Mouse (Mus musculus) frontal cortex, adult (tissue): ENCODE measurements around the gene Alpk3.
A peak's percentile ranks its signal among the peaks of the same experiment; 100 is the strongest.
"Not testable (repeated sequence)": the region's sequence is repeated elsewhere in the genome, so short reads cannot be mapped to it uniquely, and the experiment has no call there.

Source experiments
- ATAC-seq: cut with Nextera tagmentation; 2 replicates; pipeline ENCODE4 v1.9.2; 2017; ENCODE audit warnings: mild to moderate bottlenecking, moderate library complexity, mixed read lengths; ENCODE audit not compliant: low TSS enrichment

Gene Alpk3

DNA sequence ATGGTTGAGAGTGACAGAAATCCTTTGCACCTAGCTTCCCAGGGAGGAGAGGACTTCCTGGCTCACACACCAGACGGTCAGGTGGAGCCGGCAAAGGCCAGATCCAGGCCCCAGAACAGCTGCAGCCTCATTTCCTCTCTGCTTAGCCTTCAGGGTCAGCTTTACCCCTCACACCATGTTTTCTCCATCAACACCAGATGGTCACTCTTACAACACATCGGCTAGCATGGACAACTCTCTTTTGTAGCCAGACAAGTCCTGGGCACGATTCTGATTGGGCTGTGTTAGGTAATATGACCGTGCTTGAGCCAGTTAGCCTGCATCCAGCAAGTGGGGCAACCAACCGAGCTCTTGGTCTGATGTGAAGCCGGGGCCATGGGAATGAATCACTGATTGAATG, 74.5 kb downstream of the Alpk3 start:
- no peak for ATAC-seq

DNA sequence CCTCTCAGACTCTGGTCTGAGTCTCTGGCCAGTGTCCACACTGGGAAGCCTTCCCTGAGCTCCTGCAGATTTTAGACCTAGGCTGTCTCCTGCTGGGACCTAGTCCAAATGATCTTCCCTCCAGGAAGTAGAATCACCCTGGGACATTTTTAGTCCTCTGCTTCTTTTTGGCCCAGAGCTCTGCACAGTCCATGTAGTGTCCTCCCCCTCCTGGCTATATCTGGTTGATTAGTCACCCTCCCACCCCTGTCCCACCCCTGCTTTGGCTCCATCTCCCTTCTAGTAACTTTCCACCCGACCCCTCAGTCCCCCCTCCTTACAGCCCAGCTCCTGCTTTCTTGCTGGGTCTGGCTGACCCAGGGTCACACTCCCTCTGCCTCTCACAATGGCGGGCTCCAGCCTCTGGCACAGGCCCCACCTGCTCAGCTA, 75.5 kb downstream of the Alpk3 start:
- 0 out of 2 replicates have a peak, but pooled peaks have one; percentile 26 for ATAC-seq

DNA sequence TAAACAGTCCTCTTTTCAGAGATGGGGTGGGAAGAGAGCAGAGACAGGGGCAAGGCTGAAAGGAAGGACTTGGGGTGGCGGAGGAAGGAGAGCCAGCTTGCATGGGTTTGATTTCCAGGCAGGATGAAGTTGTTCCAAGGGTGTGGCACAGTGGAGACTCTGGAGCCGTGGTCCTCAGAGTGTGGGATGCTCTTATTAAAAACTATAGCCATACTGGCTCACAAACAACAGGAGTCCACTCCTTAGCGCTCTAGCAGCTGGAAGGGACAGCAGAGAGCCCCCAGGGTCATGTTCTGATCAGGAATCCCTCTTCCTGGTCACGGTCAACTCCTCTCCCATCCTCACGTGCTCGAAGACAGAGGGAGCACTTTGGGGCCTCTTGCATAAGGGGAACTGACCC, 76.0 kb downstream of the Alpk3 start:
- ATAC-seq = no peak

DNA sequence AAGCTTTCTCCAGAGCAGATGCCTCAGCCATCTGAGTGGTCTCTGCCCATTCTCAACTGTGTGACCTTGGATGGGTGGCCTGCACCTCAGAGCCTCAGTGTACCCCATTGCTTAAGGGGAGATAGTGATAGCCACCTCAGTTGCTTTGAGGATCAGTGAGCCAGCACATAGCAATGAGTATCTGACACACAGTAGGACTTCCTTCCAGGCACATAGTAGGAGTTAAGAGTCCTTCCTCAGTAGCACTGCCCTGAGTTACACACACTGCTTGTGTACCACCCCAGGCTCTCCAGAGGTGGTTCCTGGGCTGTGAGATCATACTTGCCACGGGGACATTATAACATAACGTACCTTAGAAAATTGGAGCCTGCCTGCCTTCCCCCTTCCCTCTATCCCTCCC, 76.5 kb downstream of the Alpk3 start:
- ATAC-seq = no peak

DNA sequence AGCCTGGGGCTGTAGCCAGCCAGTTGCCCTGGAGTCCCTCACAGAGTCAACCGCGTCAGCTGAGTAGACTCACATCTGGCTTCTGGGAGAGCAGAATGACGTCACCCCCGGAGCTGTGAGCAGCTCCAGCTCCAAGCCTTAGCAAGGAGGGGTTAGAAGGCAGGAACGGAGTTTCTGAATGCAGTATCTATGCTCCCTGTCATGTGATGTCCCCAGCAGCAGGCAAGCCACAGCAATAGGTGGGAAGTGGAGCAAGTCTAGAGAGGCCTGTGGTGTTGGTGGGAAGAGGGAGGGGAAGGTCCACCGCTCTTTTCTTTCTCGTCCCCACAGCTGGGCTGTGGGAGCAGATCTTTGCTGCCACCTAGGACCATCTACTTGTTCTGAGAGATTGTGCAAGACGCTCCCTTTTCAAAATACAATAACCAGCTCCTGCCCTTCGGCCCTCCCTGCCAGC, 77.2 kb downstream of the Alpk3 start:
- peak; percentile 97 for ATAC-seq

DNA sequence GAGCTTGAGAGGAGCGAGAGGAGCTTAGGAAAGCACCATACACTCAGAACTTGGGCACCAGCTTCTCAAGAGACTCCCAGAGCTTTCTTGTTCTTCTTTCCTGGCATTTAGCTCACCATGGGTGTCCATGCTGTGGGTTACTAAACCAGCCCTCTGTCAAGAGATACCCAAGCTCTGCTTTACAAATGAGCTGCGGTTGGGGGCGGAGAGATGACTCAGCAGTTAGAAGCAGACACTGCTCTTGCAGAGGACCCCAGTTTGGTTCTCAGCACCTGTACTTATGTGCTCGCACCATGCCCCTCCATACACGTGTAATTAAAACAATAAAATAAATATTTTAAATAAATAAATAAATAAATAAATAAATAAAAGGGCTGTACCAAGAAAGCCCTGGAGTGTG, 79.9 kb downstream of the Alpk3 start:
- no peak for ATAC-seq

DNA sequence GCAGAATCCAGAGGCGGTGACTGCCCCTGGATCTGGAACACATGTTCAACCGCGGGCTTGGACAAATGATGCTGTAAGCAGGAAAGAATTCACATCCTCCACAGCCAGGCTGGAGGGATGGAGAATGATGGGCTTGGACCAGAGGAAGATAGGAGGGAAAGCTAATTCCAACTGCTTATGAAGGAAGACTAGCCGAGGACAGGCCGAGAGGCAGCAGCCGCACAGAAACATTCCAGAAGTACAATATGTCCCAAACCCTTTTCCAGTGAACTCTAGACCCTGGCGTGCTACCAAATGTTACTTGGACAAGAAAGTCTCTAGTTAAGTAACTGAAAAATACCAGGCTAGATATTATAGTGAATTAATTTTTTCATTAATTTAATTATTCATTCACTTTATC, 81.7 kb downstream of the Alpk3 start:
- no peak for ATAC-seq

DNA sequence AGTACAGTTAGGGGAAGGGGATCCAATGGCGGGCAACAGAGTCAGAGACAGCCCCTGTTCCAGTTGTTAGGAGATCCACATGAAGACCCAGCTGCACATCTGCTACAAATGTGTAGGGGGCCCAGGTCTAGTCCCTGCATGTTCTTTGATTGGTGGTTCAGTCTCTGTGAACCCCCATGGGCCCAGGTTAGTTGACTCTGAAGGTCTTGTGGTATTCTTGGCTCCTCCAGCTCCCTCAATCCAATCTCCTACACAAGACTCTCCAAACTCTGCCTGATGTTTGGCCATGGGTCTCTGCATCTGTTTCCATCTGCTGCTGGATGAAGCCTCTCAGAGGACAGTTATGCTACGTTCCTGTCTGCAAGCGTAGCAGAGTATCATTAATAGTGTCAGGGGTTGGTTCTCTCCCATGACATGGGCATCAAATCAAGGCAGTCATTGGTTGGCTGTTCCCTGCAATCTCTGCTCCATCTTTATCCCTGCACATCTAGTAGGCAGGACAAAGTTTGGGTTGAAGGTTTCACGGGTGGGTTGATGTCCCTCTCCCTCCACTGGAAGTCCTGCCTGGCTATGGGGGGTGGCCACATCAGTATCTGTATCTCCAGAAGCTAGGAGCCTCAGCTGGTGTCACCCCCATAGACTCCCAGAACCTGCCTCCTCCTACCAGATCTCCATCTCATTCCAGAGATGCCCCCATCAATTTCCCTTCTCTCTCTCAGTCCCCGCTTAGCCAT, 82.4 kb downstream of the Alpk3 start:
- ATAC-seq = no peak

DNA sequence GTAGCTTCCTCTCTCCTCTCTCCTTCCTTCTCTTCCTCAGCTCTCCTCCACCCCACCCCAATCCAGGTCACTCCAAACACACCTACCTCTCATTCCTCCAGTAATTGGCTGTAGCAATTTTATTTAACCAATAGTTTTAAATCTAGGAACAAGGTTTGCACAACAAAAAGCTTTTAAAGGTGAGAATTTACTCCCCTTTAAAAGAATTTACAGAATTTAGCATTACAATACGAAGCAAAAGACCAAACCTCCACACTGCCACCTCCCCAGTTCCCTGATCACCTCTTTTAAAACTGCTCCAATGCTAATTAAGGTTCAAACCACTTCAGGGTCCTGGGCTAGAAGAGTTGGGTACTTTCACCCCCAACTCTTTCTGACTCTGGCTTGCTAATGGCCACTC, 84.1 kb downstream of the Alpk3 start:
- ATAC-seq = no peak

DNA sequence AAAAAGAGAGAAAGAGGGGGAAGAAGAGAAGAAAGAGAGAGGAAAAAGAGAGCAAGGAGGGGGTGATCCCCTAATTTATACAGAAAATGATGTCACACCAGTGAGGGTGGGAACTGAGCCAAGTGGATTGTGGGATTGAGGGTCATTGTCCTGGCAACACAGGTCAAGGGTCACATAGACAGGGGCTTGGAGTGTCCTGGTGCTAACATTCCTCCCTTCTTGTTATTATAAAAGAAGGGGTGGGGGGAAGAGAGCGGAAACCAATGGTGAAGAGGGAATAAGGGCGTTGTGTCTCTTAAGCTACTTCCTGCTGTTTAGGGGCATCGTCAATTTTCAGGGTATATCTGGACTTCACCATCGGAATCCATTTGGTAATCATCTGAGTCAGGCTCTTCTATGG, 85.7 kb downstream of the Alpk3 start:
- not testable (repeated sequence) for ATAC-seq

DNA sequence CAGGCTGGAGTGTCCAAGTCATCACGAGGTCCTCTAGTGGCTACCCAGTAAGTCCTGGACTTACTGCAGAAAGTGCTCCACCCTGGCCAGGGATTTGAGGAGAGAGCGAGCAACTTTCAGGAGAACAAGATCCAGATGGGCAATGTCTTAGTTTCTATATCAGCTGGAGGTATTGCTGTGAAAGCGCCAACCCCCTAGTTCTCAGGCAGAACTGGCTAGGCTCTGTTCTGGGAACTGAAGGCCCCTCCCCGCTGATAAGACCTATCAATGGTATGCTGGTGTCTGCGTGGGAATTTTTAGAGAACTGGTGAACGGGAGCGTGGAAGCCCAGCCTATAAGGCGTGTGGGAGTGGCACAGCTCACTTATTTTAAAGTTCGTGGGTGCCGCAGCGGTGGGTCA, 92.4 kb downstream of the Alpk3 start:
- ATAC-seq = no peak

DNA sequence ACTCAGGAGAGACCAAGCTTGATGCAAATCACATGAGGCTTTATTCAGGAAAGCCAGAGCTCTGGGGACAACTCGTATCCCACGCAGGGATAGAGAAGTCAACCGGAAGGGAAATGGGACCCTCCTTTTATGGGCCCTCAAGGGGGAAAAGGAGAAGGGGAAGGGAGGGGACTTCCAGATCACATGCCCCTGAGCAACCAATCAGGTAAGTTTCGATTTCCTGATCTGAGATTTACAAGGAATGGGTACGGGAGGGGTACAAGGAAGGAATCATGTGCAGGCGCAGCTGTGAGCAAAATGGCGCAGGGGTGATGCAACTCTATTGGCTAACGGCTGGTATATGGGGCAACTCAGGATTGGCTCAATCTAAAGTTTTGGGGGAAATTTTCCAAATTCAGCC, 93.8 kb downstream of the Alpk3 start:
- ATAC-seq = no peak

DNA sequence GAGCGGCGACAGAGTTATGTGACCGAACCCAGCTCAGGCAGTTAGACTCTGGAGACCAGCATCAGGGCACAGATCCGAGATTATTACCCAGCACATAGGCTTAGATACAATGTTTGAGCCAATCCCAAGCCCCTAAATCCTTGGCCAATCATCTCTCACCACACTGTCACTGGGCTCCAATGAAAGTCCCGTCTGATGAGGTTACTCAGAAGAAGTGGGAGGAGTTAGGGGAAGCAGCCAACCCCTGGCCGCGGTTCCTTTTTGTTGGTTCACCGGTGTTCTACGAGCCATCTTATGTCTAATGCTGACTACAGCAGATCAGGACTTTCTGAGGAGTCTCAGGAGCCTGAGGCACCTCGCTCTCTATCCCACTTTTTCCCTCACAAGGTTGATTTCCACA, 94.9 kb downstream of the Alpk3 start:
- no peak for ATAC-seq

DNA sequence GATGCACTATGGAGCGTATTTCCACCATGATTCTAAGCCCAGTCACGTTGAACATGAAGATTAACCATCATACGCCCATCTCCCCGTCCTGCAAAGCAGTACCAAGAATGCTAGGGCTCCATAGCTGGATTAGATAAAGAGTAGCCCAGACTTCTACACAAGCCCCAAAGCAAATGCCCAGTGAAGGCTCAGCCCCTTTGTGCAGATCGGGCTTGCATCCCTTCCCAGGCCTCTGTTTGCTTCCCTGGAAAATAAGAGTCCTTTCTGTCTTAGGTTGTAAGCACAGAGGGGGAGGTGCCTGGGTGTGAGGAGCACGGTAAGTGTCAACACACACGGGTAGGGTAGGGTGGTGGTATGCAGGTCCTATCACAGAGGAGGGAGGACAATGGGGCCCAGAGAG, 95.4 kb downstream of the Alpk3 start:
- ATAC-seq = no peak

DNA sequence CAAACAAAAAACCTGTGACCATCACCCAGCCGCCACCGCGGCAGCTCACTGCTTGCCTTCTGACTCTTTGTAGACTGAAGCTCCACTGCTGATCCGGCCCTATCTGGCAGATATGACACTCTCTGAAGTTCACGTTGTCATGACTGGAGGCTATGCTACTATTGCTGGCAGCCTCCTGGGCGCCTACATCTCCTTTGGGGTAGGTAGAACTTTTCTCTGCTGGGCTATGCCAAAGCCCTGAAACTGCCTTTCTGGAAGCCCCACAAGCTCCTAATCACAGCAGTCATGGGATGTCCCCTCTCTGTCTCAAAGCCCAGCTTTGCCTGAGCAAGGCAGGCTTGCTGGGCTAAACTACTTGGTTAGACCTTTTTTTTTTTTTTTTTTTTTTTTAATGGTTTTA, 95.9 kb downstream of the Alpk3 start:
- ATAC-seq = no peak

DNA sequence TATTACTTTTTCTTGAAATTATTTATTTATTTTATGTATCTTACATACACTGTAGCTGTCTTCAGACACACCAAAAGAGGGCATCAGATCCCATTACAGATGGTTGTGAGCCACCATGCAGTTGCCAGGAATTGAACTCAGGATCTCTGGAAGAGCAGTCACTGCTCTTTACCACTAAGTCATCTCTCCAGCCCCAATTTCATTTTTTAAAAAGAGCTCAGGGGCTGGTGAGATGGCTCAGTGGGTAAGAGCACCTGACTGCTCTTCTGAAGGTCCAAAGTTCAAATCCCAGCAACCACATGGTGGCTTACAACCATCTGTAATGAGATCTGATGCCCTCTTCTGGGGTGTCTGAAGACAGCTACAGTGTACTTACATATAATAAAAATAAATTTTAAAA, 96.8 kb downstream of the Alpk3 start:
- not testable (repeated sequence) for ATAC-seq

DNA sequence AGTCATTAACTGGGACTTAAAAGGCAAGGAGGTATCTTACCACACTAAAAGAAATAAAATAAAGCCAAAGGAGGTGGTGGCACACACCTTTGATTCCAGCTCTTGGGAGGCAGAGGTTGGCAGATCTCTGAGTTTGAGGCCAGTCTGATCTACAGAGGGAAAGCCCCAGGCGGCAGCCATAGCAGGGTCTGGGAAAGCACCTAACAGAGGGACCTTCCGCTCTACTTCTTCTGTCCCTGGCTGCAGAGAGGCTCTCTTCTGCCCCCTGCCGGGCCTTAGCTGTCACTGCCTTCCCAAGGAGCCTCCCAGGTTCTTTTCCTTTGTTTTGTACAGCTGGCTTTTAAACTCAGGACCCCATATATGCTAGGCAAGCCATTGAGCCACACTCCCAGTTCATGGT, 97.6 kb downstream of the Alpk3 start:
- peak; percentile 80 for ATAC-seq
